Mouse (Mus musculus) heart, embryonic 13.5 days (tissue): ENCODE results near the gene Prkn. TPM values are rescaled to one million over a fixed set of nuclear protein-coding genes. Genes with fewer than 3 reads are reported as not detected.

ENCODE experiments used
- ATAC-seq: fragments of 200-750 bp; cut with Nextera tagmentation; 2 replicates; pipeline ENCODE4 v1.8.0; 2017; ENCODE audit warnings: moderate TSS enrichment; ENCODE audit not compliant: insufficient number of reproducible peaks, low FRiP score, low TSS enrichment; ENCODE audit errors: extremely low read depth
- H3K27ac ChIP-seq: fragments of 300-500 bp; sonication (generic); replicated peaks from 2 replicates; pipeline ENCODE4 v1.5.1; 2015; ENCODE audit warnings: moderate library complexity, mild to moderate bottlenecking, inconsistent platforms
- H3K27me3 ChIP-seq: fragments of 300-500 bp; sonication (generic); replicated peaks from 2 replicates; pipeline ENCODE4 v1.6.1; 2015; ENCODE audit warnings: mild to moderate bottlenecking, inconsistent platforms
- H3K36me3 ChIP-seq: fragments of 300-500 bp; sonication (generic); 2 replicates; pipeline ENCODE4 v1.6.1; 2015; ENCODE audit warnings: mild to moderate bottlenecking, inconsistent platforms
- H3K4me1 ChIP-seq: fragments of 300-500 bp; sonication (generic); 2 replicates; pipeline ENCODE4 v1.6.1; 2015; ENCODE audit warnings: inconsistent platforms
- H3K4me2 ChIP-seq: fragments of 300-500 bp; sonication (generic); 2 replicates; pipeline ENCODE4 v1.6.1; 2015; ENCODE audit warnings: inconsistent platforms, mild to moderate bottlenecking, moderate library complexity
- H3K4me3 ChIP-seq: fragments of 300-500 bp; sonication (generic); 2 replicates; pipeline ENCODE4 v1.5.1; 2015; ENCODE audit warnings: moderate library complexity, mild to moderate bottlenecking, inconsistent platforms
- H3K9ac ChIP-seq: fragments of 300-500 bp; sonication (generic); 2 replicates; pipeline ENCODE4 v1.6.1; 2015; ENCODE audit warnings: inconsistent platforms, mild to moderate bottlenecking, moderate library complexity
- H3K9me3 ChIP-seq: fragments of 300-500 bp; sonication (generic); 2 replicates; pipeline ENCODE4 v1.6.1; 2016; ENCODE audit warnings: inconsistent platforms
- WGBS: fragments of 180-500 bp; shearing (Covaris S2); methylation state at CpG from one replicate; pipeline ENCODE4 v1.1.7; 2015; ENCODE audit warnings: mixed read lengths; 5-methylcytosine and 5-hydroxymethylcytosine counted together
- polyA plus RNA-seq: library from polyadenylated mRNA; unstranded; fragments of >200 nt; fragmentation: Nextera tagmentation; extraction: Ambion mirVana; gene quantifications from 2 replicates; pipeline ENCODE4 v1.2.1, GENCODE M21; 2015

The Prkn gene
- polyA plus RNA-seq, 1 experiment from 2014 or later: 1.8 TPM

- Histone ChIP-seq H3K9me3 (no peaks in the 10 kb centered on the region), H3K4me1 (no peaks in the 10 kb centered on the region), H3K27ac (no peak overlapping the region), H3K4me3 (no peak overlapping the region), H3K36me3 (no peaks in the 10 kb centered on the region), H3K4me2 (no peak overlapping the region), H3K27me3 (no peaks in the 10 kb centered on the region), H3K9ac (no peak overlapping the region)
- WGBS: 83% methylated on average over 4 of the region's 4 CpGs
- no peak for ATAC-seq
These were observed 961.0 kb downstream of the Prkn start for GRCm38 (mm10) chr17:11801226-11801625.

DNA sequence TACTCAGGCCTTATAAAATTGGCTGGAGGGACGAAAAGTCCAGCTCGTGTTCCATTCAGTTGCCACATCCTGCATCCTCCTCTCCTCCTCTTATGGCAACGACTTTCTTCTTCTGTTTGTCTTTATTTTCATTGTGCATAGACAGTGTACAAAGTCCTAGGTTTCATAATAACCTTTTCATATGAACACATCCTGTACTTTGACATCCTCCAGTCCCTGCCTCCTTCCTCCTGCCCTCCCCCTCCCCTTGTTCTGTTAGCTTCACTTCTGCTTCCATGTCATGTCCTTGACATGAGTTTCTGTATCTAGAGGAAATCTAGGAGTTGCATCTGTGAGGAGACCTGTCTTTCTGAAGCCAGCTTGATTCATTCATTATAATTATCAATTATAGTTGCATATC lies 967.1 kb downstream of the Prkn start:
- WGBS: 75% methylated on average over 3 of the region's 3 CpGs
- no peak for ATAC-seq
- Histone ChIP-seq H3K36me3 (no peaks in the 10 kb centered on the region), H3K27ac (no peak overlapping the region), H3K9me3 (no peaks in the 10 kb centered on the region), H3K27me3 (no peaks in the 10 kb centered on the region), H3K4me1 (no peaks in the 10 kb centered on the region), H3K4me3 (no peak overlapping the region), H3K4me2 (no peak overlapping the region), H3K9ac (no peak overlapping the region)

DNA sequence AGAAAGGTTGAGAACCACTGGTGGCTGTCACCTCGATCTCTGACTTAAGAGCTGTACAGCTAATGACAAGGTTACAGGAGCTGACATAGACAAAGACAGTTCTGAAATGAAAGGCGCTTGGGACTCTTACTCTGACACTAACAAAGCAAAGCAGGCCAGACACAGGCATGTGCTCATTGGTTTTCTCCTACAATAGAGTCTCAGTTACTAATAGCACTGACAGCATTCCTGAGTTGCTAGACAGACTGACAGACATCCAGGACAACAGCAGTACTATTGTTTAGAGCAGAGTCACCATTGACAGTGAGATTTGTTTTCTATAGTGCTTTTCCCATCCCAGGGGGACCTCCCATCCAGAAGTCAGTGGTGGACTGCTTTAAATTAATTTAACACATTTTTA lies 977.7 kb downstream of the Prkn start:
- no peaks in the 10 kb centered on the region for H3K27me3 ChIP-seq
- H3K27ac ChIP-seq: no peak overlapping the region
- H3K9ac ChIP-seq: no peak overlapping the region
- no peaks in the 10 kb centered on the region for H3K9me3 ChIP-seq
- no peaks in the 10 kb centered on the region for H3K36me3 ChIP-seq
- 52% methylated on average over 2 of the region's 2 CpGs for WGBS
- H3K4me2 ChIP-seq: no peak overlapping the region
- no peaks in the 10 kb centered on the region for H3K4me1 ChIP-seq
- no peak for ATAC-seq
- no peak overlapping the region for H3K4me3 ChIP-seq

DNA sequence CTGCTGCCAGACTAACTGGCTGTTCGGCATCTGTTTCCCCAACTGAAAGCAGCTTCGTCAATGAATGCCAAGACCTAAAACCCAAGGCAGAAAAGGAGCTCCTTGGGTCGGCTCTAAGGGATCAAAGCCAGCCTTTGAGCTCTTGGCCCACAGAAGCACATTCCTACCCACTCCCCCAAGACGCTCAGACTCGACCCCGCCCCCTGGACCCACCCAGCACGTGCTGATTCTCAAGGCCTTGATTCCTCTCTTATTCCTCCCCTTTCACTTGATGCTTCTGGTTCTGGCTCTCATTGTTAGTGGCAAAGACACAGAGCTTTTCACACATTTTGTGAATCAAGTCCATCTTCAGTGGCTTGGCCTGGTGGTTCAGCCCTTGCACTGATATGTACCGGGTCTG lies 979.3 kb downstream of the Prkn start:
- H3K4me1 ChIP-seq: no peaks in the 10 kb centered on the region
- no peak for ATAC-seq
- H3K9ac ChIP-seq: no peak overlapping the region
- H3K9me3 ChIP-seq: no peaks in the 10 kb centered on the region
- no peak overlapping the region for H3K27ac ChIP-seq
- H3K4me2 ChIP-seq: no peak overlapping the region
- no peaks in the 10 kb centered on the region for H3K27me3 ChIP-seq
- WGBS: 61% methylated on average over 8 of the region's 8 CpGs
- no peaks in the 10 kb centered on the region for H3K36me3 ChIP-seq
- no peak overlapping the region for H3K4me3 ChIP-seq

GRCm38 (mm10) chr17:11820757-11821156 lies 980.6 kb downstream of the Prkn start:
- no peak overlapping the region for H3K4me2 ChIP-seq
- 91% methylated on average over 4 of the region's 4 CpGs for whole genome bisulfite sequencing
- ATAC-seq: no peak
- H3K4me1 ChIP-seq: no peaks in the 10 kb centered on the region
- no peaks in the 10 kb centered on the region for H3K27me3 ChIP-seq
- H3K9ac ChIP-seq: no peak overlapping the region
- no peak overlapping the region for H3K4me3 ChIP-seq
- H3K9me3 ChIP-seq: no peaks in the 10 kb centered on the region
- H3K36me3 ChIP-seq: no peaks in the 10 kb centered on the region
- H3K27ac ChIP-seq: no peak overlapping the region

DNA sequence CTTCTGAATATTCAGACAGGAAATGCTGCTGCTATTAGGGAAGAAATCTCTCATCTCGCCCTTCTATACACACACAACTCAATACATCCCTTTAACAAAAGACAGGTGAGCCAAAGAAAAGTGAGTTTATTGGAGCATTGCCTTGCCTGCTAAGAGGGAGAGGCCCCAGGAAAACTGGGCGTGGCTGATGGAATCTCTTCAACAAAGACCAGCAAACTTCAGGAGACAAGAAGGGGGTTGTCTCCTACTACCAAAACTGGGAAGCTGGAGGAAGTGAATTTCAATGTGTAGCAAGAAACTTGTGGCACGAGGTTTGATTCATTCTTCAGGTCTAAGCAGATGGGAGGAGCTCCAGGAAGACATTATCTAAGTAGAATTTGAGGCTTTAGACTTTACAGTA lies 989.3 kb downstream of the Prkn start:
- Histone ChIP-seq H3K27me3 (no peaks in the 10 kb centered on the region), H3K9me3 (no peaks in the 10 kb centered on the region; the same call in 1 of the 2 replicates), H3K9ac (no peak overlapping the region), H3K4me2 (no peak overlapping the region), H3K36me3 (no peaks in the 10 kb centered on the region), H3K4me1 (peaks cover 5% of the 10 kb centered on the region), H3K4me3 (no peak overlapping the region), H3K27ac (no peak overlapping the region)
- ATAC-seq: no peak
- 56% methylated on average over 3 of the region's 3 CpGs for WGBS

- H3K36me3 ChIP-seq: no peaks in the 10 kb centered on the region
- no peaks in the 10 kb centered on the region for H3K9me3 ChIP-seq
- no peaks in the 10 kb centered on the region; the same call in 1 of the 2 replicates for H3K27me3 ChIP-seq
- H3K4me3 ChIP-seq: no peak overlapping the region
- H3K9ac ChIP-seq: no peak overlapping the region
- ATAC-seq: no peak
- H3K4me1 ChIP-seq: no peaks in the 10 kb centered on the region
- no peak overlapping the region for H3K4me2 ChIP-seq
- 72% methylated on average over 3 of the region's 3 CpGs for WGBS
- no peak overlapping the region for H3K27ac ChIP-seq
These were observed 996.9 kb downstream of the Prkn start for GRCm38 (mm10) chr17:11837121-11837520.

GRCm38 (mm10) chr17:11844436-11844835 lies 1004.3 kb downstream of the Prkn start:
- Histone ChIP-seq H3K27me3 (no peaks in the 10 kb centered on the region), H3K4me3 (no peak overlapping the region), H3K36me3 (no peaks in the 10 kb centered on the region), H3K4me1 (no peaks in the 10 kb centered on the region), H3K9me3 (no peaks in the 10 kb centered on the region), H3K27ac (no peak overlapping the region), H3K4me2 (no peak overlapping the region), H3K9ac (no peak overlapping the region)
- WGBS: 78% methylated on average over 4 of the region's 4 CpGs
- no peak for ATAC-seq

GRCm38 (mm10) chr17:11844989-11845388 lies 1004.8 kb downstream of the Prkn start:
- Histone ChIP-seq H3K27ac (no peak overlapping the region), H3K4me3 (no peak overlapping the region), H3K4me1 (no peaks in the 10 kb centered on the region), H3K9ac (no peak overlapping the region), H3K4me2 (no peak overlapping the region), H3K27me3 (no peaks in the 10 kb centered on the region), H3K36me3 (no peaks in the 10 kb centered on the region), H3K9me3 (no peaks in the 10 kb centered on the region)
- 63% methylated on average over 3 of the region's 3 CpGs for WGBS
- no peak for ATAC-seq

GRCm38 (mm10) chr17:11845506-11845905 lies 1005.3 kb downstream of the Prkn start:
- no peak overlapping the region for H3K27ac ChIP-seq
- no peaks in the 10 kb centered on the region for H3K27me3 ChIP-seq
- WGBS: 50% methylated on average over 2 of the region's 2 CpGs
- no peak for ATAC-seq
- no peak overlapping the region for H3K4me2 ChIP-seq
- no peaks in the 10 kb centered on the region for H3K36me3 ChIP-seq
- no peaks in the 10 kb centered on the region for H3K4me1 ChIP-seq
- no peaks in the 10 kb centered on the region for H3K9me3 ChIP-seq
- H3K9ac ChIP-seq: no peak overlapping the region
- no peak overlapping the region for H3K4me3 ChIP-seq

GRCm38 (mm10) chr17:11854571-11854970 lies 1014.4 kb downstream of the Prkn start:
- Histone ChIP-seq H3K9ac (no peak overlapping the region), H3K4me3 (no peak overlapping the region), H3K9me3 (no peaks in the 10 kb centered on the region), H3K4me2 (no peak overlapping the region), H3K4me1 (no peaks in the 10 kb centered on the region), H3K27me3 (no peaks in the 10 kb centered on the region), H3K27ac (no peak overlapping the region), H3K36me3 (no peaks in the 10 kb centered on the region)
- WGBS: 80% methylated on average over 10 of the region's 10 CpGs
- no peak for ATAC-seq

DNA sequence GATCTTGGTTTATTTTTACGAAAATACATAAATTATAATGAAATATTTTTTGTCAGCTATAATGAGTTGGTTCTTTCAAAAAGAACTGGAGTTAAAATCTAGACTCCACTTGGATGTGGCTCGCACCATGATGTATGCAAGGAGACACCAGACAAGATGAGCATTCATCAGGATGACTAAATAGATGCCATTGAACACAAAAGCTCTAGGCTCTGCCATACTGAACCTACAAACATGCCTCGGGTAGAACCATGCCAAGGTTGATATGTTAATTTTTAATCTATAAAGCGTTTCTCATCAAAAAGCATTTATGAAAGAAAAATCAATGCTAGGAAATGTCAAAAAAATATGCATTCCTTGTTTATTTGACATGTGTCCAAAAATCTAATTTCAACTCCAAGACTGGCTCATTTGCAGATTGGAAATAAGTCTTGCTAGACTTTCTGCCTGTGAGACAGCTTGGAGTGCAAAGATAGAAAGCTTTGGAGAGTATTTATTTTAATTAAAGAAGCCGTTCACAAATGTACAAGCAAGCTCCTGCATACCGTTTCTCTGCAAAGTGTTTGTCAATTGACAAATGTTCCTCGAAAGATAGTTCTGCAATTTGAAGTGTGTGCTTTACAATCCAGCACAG lies 1018.7 kb downstream of the Prkn start:
- no peak overlapping the region for H3K4me3 ChIP-seq

More for the DNA sequence above, 1018.7 kb downstream of the Prkn start:
- no peak overlapping the region for H3K4me2 ChIP-seq
- 74% methylated on average over 7 of the region's 7 CpGs for WGBS
- no peaks in the 10 kb centered on the region for H3K36me3 ChIP-seq
- no peaks in the 10 kb centered on the region for H3K9me3 ChIP-seq
- no peaks in the 10 kb centered on the region for H3K27me3 ChIP-seq
- H3K9ac ChIP-seq: no peak overlapping the region
- H3K27ac ChIP-seq: no peak overlapping the region
- H3K4me1 ChIP-seq: no peaks in the 10 kb centered on the region
- no peak for ATAC-seq
